Mouse (Mus musculus) midbrain, embryonic 10.5 days (tissue): ENCODE results near the gene Kcnj4. TPM values are rescaled to one million over a fixed set of nuclear protein-coding genes. Genes with fewer than 3 reads are reported as not detected.

Source experiments
- microRNA-seq: library from miRNA; unstranded; fragments of <30 nt; microRNA quantifications from one replicate; pipeline ENCODE4, GENCODE M21; 2017
- polyA plus RNA-seq: library from polyadenylated mRNA; unstranded; fragments of >200 nt; fragmentation: Nextera tagmentation; extraction: Ambion mirVana; gene quantifications from 2 replicates; pipeline ENCODE4 v1.2.1, GENCODE M21; 2016

The Kcnj4 gene
- polyA plus RNA-seq, 1 experiment from 2014 or later = 0.05 TPM

Small RNA genes within 50 kb of the gene (microRNA-seq; reads per million reads assigned to microRNA genes)
- gene Gm44302 = not detected

Other genes starting within 250 kb of the Kcnj4 start
- 1.1 and 2.4 TPM in 2 replicates for gene Baiap2l2, start 219.7 kb downstream of the Kcnj4 start, polyA plus RNA-seq
- 20.4 and 26.8 TPM in 2 replicates for gene Pla2g6, start 176.9 kb downstream of the Kcnj4 start, polyA plus RNA-seq
- 1.3 TPM in 2 replicates for gene Maff, start 158.6 kb downstream of the Kcnj4 start, polyA plus RNA-seq
- gene Tmem184b, start 101.7 kb downstream of the Kcnj4 start, polyA plus RNA-seq = 56.3 and 58.7 TPM in 2 replicates
- 128 and 162 TPM in 2 replicates for gene Csnk1e, start 49.7 kb downstream of the Kcnj4 start, polyA plus RNA-seq
- 15.5 and 24.2 TPM in 2 replicates for gene Kdelr3, start 11.2 kb upstream of the Kcnj4 start, polyA plus RNA-seq
- gene Ddx17, start 41.5 kb upstream of the Kcnj4 start, polyA plus RNA-seq = 43.5 and 48.1 TPM in 2 replicates
- gene Dmc1, start 99.9 kb upstream of the Kcnj4 start, polyA plus RNA-seq = 1.5 TPM in 2 replicates
- 2.2 and 2.4 TPM in 2 replicates for gene Fam227a, start 153.7 kb upstream of the Kcnj4 start, polyA plus RNA-seq
- 88.0 and 89.1 TPM in 2 replicates for gene Cby1, start 154.0 kb upstream of the Kcnj4 start, polyA plus RNA-seq
- gene Tomm22, start 165.6 kb upstream of the Kcnj4 start, polyA plus RNA-seq = 252 and 279 TPM in 2 replicates
- gene Josd1, start 182.7 kb upstream of the Kcnj4 start, polyA plus RNA-seq = 17.6 and 18.9 TPM in 2 replicates
- 46.6 and 49.0 TPM in 2 replicates for gene Gtpbp1, start 185.6 kb upstream of the Kcnj4 start, polyA plus RNA-seq
- 2.2 and 3.9 TPM in 2 replicates for gene Sun2, start 237.3 kb upstream of the Kcnj4 start, polyA plus RNA-seq